Mouse (Mus musculus): ENCODE data around the gene Pbx2.

The Pbx2 gene

GRCm38 (mm10) chr17:34568421-34568820 is 22.6 kb upstream of the Pbx2 start:
- TF ChIP-seq GATA4 (IDR thresholded peaks at IDR 0.05; ENCODE audit: insufficient replicate concordance, low read length) = no peak

GRCm38 (mm10) chr17:34569919-34570318 is 21.1 kb upstream of the Pbx2 start:
- TF ChIP-seq GATA4 (IDR thresholded peaks at IDR 0.05; ENCODE audit: insufficient replicate concordance, low read length) = no peak

GRCm38 (mm10) chr17:34571875-34572274 is 19.2 kb upstream of the Pbx2 start:
- no peak for TF ChIP-seq GATA4 (IDR thresholded peaks at IDR 0.05; ENCODE audit: insufficient replicate concordance, low read length)

- TF ChIP-seq GATA4 (IDR thresholded peaks at IDR 0.05; ENCODE audit: insufficient replicate concordance, low read length) = no peak
Observed at GRCm38 (mm10) chr17:34572361-34572760, 18.7 kb upstream of the Pbx2 start.

GRCm38 (mm10) chr17:34576577-34576976 is 14.5 kb upstream of the Pbx2 start:
- TF ChIP-seq GATA4 (IDR thresholded peaks at IDR 0.05; ENCODE audit: insufficient replicate concordance, low read length) = no peak

- no peak for TF ChIP-seq GATA4 (IDR thresholded peaks at IDR 0.05; ENCODE audit: insufficient replicate concordance, low read length)
Observed at GRCm38 (mm10) chr17:34578070-34578469, 13.0 kb upstream of the Pbx2 start.

GRCm38 (mm10) chr17:34582528-34582927 is 8.5 kb upstream of the Pbx2 start:
- TF ChIP-seq GATA4 (IDR thresholded peaks at IDR 0.05; ENCODE audit: insufficient replicate concordance, low read length) = no peak

- TF ChIP-seq GATA4 (IDR thresholded peaks at IDR 0.05; ENCODE audit: insufficient replicate concordance, low read length) = no peak
Observed at GRCm38 (mm10) chr17:34583397-34583796, 7.7 kb upstream of the Pbx2 start.

GRCm38 (mm10) chr17:34583819-34584218 is 7.2 kb upstream of the Pbx2 start:
- TF ChIP-seq GATA4 (IDR thresholded peaks at IDR 0.05; ENCODE audit: insufficient replicate concordance, low read length) = no peak

GRCm38 (mm10) chr17:34585121-34585520 is 5.9 kb upstream of the Pbx2 start:
- no peak for TF ChIP-seq GATA4 (IDR thresholded peaks at IDR 0.05; ENCODE audit: insufficient replicate concordance, low read length)

- no peak for TF ChIP-seq GATA4 (IDR thresholded peaks at IDR 0.05; ENCODE audit: insufficient replicate concordance, low read length)
Observed at GRCm38 (mm10) chr17:34585877-34586771, 4.9 kb upstream of the Pbx2 start.

- TF ChIP-seq GATA4 (IDR thresholded peaks at IDR 0.05; ENCODE audit: insufficient replicate concordance, low read length) = no peak
Observed at GRCm38 (mm10) chr17:34586796-34587422, 4.2 kb upstream of the Pbx2 start.

GRCm38 (mm10) chr17:34587423-34587811 is 3.6 kb upstream of the Pbx2 start:
- peak; percentile 20; the same call in 1 of the 2 replicates for TF ChIP-seq GATA4 (IDR thresholded peaks at IDR 0.05; ENCODE audit: insufficient replicate concordance, low read length)

- no peak; the same call in 1 of the 2 replicates for TF ChIP-seq GATA4 (IDR thresholded peaks at IDR 0.05; ENCODE audit: insufficient replicate concordance, low read length)
Observed at GRCm38 (mm10) chr17:34587814-34588213, 3.3 kb upstream of the Pbx2 start.

GRCm38 (mm10) chr17:34588767-34589166 is 2.3 kb upstream of the Pbx2 start:
- TF ChIP-seq GATA4 (IDR thresholded peaks at IDR 0.05; ENCODE audit: insufficient replicate concordance, low read length) = no peak

- TF ChIP-seq GATA4 (IDR thresholded peaks at IDR 0.05; ENCODE audit: insufficient replicate concordance, low read length) = no peak
Observed at GRCm38 (mm10) chr17:34589206-34589605, 1.9 kb upstream of the Pbx2 start.
